Mouse (Mus musculus): ENCODE results near the gene Bcorl1.
"Not testable (repeated sequence)": the region's sequence is repeated elsewhere in the genome, so short reads cannot be mapped to it uniquely, and the experiment has no call there.

Bcorl1 gene

DNA sequence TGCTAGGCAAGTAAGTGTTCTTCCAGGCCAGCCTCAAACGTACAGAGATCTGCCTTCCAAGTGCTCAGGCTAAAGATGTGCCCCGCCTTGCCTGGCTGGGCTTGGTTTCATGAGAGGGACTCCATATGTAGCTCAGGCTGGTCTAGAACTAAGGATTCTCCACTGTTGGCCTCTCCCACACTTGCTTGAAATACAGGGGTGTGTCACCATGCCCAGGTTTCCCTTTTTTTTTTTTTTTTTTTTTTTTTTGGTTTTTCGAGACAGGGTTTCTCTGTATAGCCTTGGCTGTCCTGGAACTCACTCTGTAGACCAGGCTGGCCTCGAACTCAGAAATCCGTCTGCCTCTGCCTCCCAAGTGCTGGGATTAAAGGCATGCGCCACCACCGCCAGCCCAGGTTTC is 94.9 kb downstream of the Bcorl1 start:
- intact Hi-C loops (cut with DNase I): not testable (repeated sequence)

DNA sequence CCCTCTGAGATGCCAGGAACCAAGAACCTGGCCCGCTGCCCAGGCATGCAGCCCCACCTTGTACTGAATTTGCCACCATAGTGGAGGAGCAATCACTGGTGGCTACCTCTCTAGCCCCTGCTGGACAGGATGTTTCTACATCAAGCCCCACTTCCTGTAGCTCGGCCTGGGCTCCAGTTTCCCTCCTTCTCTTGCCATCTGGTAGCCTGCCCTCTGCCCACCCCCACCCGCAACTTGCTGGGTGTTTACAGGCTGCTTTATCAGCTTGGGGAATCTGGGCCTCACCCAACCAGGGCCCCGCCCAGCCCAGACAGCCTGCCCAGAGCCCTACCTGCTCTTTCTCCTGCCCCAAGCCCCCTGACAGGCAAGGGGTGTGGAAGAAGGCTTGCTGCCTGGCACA is 97.9 kb downstream of the Bcorl1 start:
- intact Hi-C loops (cut with DNase I): no loop called here

DNA sequence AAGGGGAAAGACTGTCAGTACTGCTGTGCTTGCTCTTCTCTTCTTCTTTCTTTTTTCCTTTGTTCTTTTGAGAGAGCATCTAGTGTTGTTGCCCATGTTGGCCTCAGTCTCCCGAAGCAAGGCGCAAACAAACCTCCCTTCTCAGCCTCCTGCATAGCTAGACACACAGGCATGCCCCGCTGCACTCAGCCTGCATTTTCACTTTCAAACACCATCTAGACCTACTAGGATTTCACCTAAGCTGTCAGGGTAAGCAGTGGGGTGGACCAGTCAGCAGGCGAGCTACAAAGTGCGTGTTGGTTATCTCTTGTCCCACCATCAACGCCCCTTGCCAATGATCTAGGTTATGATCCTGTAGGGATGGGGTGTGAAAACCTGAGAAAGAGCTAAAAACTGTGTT is 100.4 kb downstream of the Bcorl1 start:
- intact Hi-C loops (cut with DNase I): no loop called here

DNA sequence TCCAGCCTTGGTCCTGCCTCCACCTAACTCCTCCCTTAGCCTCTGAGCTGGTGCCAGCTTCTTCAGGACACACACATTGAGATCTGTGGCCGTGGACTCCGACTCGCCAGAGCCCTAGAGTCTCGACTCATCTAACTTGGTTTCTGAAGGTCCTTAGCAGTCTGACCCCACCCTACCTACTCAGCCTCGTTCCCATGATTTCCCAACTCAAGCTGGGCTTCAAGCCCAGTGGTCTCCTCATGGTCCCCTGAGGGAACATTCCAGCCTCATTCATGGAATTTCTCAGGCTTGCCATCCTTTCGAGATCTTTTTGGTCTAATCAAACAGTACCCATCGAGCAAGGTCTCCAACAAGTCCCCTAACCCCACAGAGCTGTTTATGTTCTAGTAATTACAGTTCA is 100.8 kb downstream of the Bcorl1 start:
- intact Hi-C loops (cut with DNase I): no loop called here

DNA sequence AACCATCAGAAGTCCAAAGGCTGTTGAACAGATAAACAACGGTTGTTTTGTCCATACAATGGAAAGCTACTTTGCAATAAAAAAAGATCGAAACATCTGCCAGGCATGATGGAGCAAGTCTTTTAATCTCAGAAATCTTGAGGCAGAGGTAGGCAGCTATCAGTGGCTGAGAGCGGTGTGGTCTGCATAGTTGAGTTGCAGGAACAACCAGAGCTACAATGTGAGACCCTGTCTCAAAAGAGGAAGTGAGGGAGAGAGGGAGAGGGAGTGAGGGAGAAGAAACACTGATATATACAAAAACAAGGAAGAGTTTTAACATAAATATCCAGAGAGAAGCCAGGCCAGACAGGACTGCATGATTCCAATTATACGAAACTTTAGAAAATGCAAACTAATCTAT is 103.5 kb downstream of the Bcorl1 start:
- intact Hi-C loops (cut with DNase I): no loop called here

DNA sequence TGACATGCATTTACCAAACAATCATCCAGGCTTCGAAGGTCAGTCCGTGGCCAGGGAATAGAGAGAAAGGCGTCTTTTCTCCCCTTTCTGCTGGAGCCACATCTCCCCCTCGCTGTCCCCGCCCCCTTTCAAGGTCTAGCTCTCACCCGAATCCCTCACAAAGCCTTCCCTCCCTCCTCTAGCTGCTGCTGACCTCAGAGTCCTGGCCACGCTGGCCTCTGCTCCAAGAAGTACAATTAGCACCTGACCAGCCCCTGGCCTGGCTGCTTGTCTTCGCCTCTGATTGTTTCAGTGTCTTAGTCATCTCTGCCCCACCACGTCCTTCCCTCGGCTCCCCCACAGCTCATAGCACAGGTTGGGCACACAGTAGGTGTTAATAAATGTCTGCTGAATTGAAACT is 108.5 kb downstream of the Bcorl1 start:
- intact Hi-C loops (cut with DNase I): no loop called here

DNA sequence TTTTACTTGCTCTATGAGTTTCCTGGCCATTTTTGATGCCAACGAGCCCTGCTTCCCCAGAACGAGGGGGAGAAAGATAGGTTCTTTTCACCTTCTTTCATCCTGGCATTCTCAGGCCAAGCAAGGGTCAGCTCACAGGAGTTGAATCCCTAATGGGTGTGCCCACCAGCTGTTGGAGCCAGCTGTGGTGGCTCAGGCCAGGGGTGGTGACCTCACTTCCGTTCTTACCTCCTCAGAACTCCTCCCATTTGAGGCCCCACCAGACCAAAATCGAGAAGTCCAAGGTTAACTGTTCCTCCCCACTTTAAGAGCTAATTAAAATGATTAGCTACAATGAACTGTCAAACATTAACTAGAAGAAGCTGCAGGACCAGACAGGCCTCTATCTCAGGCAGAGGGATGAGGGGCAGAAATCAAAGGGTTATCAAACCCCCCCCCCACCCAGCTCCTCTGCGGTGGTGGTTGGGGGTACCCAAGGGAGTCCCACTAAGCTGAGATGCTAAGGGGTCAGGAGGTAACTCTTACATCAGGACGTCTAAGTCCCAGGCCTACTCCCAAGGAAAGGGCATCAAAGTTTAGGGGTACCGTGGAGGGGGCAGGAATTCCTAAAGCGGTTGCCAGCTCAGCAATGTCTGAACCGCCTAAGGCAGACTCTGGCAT is 111.2 kb downstream of the Bcorl1 start:
- intact Hi-C loops (cut with DNase I): no loop called here

DNA sequence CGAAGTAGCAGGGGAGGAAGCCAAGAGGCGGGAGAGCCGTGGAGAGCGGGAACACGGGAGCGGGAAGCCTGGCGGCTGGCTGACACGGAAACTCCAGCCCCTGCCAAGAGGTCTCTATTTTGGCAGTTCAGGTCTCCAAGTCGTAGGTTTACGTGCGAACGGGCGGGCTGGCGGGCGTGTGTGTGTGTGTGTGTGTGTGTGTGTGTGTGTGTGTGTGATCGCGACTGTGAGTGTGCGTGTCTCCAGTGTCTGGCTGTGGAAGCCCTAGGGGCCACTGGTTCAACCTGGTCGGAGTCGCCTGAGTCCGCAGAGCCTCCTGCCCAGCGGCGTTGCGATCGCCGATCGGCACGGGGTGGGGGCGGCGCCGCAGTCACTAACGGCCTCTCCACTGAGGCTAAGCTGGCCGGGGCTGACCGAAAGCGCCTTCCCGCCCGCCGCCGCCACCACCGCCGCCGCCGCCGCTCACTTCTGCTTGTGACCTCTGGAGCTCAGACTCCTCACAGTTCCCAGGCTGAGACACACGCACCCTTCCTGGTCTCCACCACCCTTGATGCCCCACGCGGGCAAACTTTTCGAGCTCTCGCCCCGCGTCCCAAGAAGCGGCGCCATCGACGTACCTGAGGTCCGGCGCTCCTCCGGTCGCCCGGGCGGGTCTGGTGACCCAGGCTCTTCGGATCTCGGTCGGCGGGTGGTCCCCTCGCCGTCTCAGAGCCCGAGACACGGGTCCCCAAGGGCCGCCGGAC is 111.9 kb downstream of the Bcorl1 start:
- intact Hi-C loops (cut with DNase I): no loop called here

DNA sequence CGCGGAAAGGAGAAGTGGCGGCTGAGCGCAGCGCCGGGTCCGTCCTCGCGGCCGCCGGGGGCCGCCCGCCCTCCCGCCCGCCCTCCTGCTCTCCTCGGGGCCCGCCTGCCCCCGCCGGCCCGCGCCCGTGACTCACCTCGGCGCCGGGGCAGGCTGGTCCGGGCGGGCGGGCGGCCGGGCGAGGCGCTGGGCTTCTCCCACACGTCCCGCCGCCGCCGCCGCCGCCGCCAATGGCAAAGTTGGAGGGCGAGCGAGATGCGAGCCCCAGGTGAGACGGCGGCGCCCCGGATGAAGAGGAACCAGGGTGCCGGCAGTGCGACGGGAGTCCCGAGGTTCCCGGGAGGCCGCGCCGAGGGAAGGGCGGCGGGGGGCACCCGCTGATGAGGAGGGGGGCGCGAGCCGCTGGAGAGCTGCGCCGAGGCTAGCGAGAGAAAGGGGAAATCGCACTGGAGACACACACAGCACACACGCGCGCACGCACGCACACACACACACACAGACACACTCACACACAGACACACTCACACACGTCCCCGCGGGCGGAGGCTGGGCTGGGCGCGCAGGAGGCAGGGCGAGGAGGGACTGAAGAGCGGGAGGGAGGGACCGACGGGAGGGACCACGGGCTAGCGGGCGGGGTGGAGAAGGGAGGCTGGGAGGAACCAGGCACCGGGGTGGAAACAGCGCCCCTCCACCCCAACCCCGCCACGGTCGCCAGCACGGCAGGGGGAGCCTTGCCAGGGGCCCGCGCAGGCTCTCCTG is 112.8 kb downstream of the Bcorl1 start:
- intact Hi-C loops (cut with DNase I): no loop called here

DNA sequence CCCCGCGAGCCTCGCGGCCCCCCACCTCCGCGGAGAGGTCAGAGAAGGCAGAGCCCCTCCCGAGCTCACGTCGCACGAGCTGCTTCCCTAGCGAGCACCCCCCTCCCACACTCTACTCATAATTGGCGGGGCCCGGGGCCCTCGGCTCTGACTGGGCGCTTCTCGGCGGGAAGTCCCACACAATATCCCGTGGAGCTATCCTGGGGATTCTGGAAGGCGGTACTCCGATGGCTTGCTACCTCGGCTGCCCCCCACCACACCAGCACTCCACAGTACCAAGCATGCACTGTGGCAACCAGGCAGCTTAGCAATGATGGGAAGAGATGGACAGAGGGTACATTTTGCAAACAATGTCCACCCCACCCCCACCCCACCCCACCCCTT is 113.3 kb downstream of the Bcorl1 start:
- intact Hi-C loops (cut with DNase I): no loop called here

DNA sequence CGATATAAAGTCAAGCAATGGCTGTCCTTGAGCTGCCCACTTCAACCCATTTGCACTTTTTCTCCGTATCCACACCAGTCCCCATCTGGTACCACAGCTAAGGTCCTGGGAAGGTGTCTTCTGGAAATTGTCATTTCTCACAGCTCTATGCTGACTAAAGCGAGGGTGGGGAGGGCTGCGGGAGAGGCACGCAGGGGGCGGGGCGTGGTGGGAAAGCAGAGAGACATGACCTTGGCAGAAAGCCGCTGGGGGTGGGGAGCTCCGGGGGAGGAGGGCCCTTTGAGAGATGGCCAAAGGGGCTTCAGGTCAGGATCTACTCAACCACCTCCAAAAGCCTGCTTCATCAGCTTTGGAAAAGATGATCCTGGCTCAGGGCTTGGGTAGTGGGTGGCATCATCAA is 113.9 kb downstream of the Bcorl1 start:
- intact Hi-C loops (cut with DNase I): no loop called here

DNA sequence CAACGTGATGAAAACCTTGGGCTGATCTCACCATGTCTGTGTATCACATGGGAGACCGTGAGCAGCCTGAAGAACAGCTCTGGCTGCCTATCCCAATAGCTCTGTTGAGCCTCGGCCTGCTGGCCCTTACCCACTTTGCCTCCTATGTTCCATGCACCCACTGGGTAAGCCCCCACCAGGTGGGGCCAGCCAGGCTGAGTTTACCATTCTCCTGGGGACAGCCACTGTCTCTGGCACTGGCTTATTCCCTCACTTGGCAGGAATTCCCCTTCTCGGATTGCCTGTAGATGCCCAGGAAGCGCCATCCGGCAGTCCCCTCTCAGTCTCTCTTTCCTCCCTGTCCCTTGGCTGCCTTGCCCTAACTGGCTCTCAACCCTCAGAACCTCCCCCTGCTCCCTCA is 115.8 kb downstream of the Bcorl1 start:
- intact Hi-C loops (cut with DNase I): no loop called here

Measured in adrenal gland (tissue).